Mouse (Mus musculus) ES-E14 (cell line): ENCODE data around the gene Tnr. TPM values are rescaled to one million over a fixed set of nuclear protein-coding genes. Genes with fewer than 3 reads are reported as not detected.

Experiments used
- DNase-seq: peaks from one replicate; pipeline ENCODE4 v3.0.0-alpha.2; 2013; ENCODE audit warnings: low read depth, low spot score
- H3K27ac ChIP-seq: 2 replicates; pipeline ENCODE4 v1.5.1; 2012; ENCODE audit warnings: low read depth, mild to moderate bottlenecking, low read length, moderate library complexity, mixed read lengths; ENCODE audit not compliant: poor library complexity, insufficient read depth, severe bottlenecking
- H3K36me3 ChIP-seq: 2 replicates; pipeline ENCODE4 v1.6.1; 2012; ENCODE audit warnings: mild to moderate bottlenecking, low read length, moderate library complexity, mixed read lengths; ENCODE audit not compliant: control insufficient read depth, poor library complexity, insufficient read depth, severe bottlenecking
- H3K4me1 ChIP-seq, 2 experiments: fragments of 150-350 bp in 1 of 2; sonication (generic) in 1 of 2; 2 replicates each; pipeline ENCODE4 v1.6.1; 2012; ENCODE audit warnings: low read length in 2 of 2, mild to moderate bottlenecking in 1 of 2, mixed read lengths in 1 of 2; ENCODE audit not compliant: control insufficient read depth in 2 of 2, insufficient read depth in 2 of 2, poor library complexity in 1 of 2
- H3K4me3 ChIP-seq, 2 experiments: fragments of 150-350 bp in 1 of 2; sonication (generic) in 1 of 2; 2 replicates each; pipeline ENCODE4 v1.5.1; 2012; ENCODE audit warnings: low read length in 2 of 2, low read depth in 1 of 2, mild to moderate bottlenecking in 1 of 2, mixed read lengths in 1 of 2; ENCODE audit not compliant: insufficient read depth in 1 of 2, poor library complexity in 1 of 2, severe bottlenecking in 1 of 2
- H3K9ac ChIP-seq: 2 replicates; pipeline ENCODE4 v1.6.1; 2012; ENCODE audit warnings: low read depth, mild to moderate bottlenecking, low read length, mixed read lengths; ENCODE audit not compliant: poor library complexity, insufficient read depth, severe bottlenecking
- H3K9me3 ChIP-seq: fragments of 150-350 bp; sonication (generic); 2 replicates; pipeline ENCODE4 v1.6.1; 2012; ENCODE audit warnings: low read depth, mild to moderate bottlenecking, low read length; ENCODE audit not compliant: control insufficient read depth, insufficient read depth
- CHD2 ChIP-seq: IDR thresholded peaks from 2 replicates; pipeline ENCODE4 v1.6.1; 2014; ENCODE audit warnings: mild to moderate bottlenecking, low read depth, low read length, inconsistent platforms
- HCFC1 ChIP-seq: IDR thresholded peaks from 2 replicates; pipeline ENCODE4 v1.6.1; 2012; ENCODE audit warnings: low read length, inconsistent platforms, borderline replicate concordance; ENCODE audit not compliant: insufficient read depth
- MAFK ChIP-seq: IDR thresholded peaks from 2 replicates; pipeline ENCODE4 v1.6.1; 2014; ENCODE audit warnings: mild to moderate bottlenecking, low read depth, low read length, inconsistent platforms; ENCODE audit not compliant: insufficient read depth
- ZC3H11A ChIP-seq: IDR thresholded peaks from 2 replicates; pipeline ENCODE4 v1.6.1; 2012; ENCODE audit warnings: low read depth, mild to moderate bottlenecking, inconsistent platforms, low read length, borderline replicate concordance
- ZNF384 ChIP-seq: IDR thresholded peaks from 2 replicates; pipeline ENCODE4 v1.6.1; 2012; ENCODE audit warnings: low read depth, low read length, inconsistent platforms
- in situ Hi-C, 2 experiments: fragments of 600-800 bp; cut with MboI; formaldehyde crosslinking; loops; one replicate each; pipeline ENCODE4 v1.15.1; 2025; ENCODE audit warnings: low sequenced_read_pairs in 2 of 2, inconsistent platforms in 1 of 2; ENCODE audit not compliant: unreplicated experiment in 2 of 2
- total RNA-seq: library from RNA; depleted of rRNA; stranded (reverse); fragments of 300-350 nt; gene quantifications from 2 replicates; pipeline ENCODE4 v1.2.3, GENCODE M21; 2012

Gene Tnr
- total RNA-seq, 1 experiment: not detected

- H3K36me3 ChIP-seq: no peaks in the 10 kb centered on the region
- no peak for DNase-seq
- H3K4me1 ChIP-seq: no peaks in the 10 kb centered on the region
- TF ChIP-seq MAFK (no peak), CHD2 (no peak), ZC3H11A (no peak), ZNF384 (no peak), HCFC1 (no peak)
- no peaks in the 10 kb centered on the region for H3K9me3 ChIP-seq
- H3K27ac ChIP-seq: no peak overlapping the region
- H3K9ac ChIP-seq: no peak overlapping the region
- no peak overlapping the region for H3K4me3 ChIP-seq
- in situ Hi-C loops: no loop called here
Measured at GRCm38 (mm10) chr1:159854261-159854660, 330.7 kb downstream of the Tnr start.

GRCm38 (mm10) chr1:159861782-159862474 is 338.4 kb downstream of the Tnr start:
- in situ Hi-C loops: no loop called here
- no peak overlapping the region for H3K9ac ChIP-seq
- H3K4me1 ChIP-seq: no peaks in the 10 kb centered on the region
- no peak for DNase-seq
- no peaks in the 10 kb centered on the region for H3K9me3 ChIP-seq
- no peak for TF ChIP-seq ZC3H11A
- no peak for TF ChIP-seq HCFC1
- TF ChIP-seq MAFK: no peak
- TF ChIP-seq CHD2: no peak
- no peak for TF ChIP-seq ZNF384
- H3K4me3 ChIP-seq: no peak overlapping the region
- no peaks in the 10 kb centered on the region for H3K36me3 ChIP-seq
- H3K27ac ChIP-seq: no peak overlapping the region

- in situ Hi-C loops: no loop called here
- no peaks in the 10 kb centered on the region for H3K4me1 ChIP-seq
- TF ChIP-seq CHD2 (no peak), HCFC1 (no peak), MAFK (no peak), ZC3H11A (no peak), ZNF384 (no peak)
- no peak for DNase-seq
- no peak overlapping the region for H3K27ac ChIP-seq
- H3K4me3 ChIP-seq: no peak overlapping the region
- H3K9ac ChIP-seq: no peak overlapping the region
- no peaks in the 10 kb centered on the region for H3K9me3 ChIP-seq
- H3K36me3 ChIP-seq: no peaks in the 10 kb centered on the region
Measured at GRCm38 (mm10) chr1:159865696-159866095, 342.1 kb downstream of the Tnr start.

- no peak overlapping the region for H3K4me3 ChIP-seq
- H3K9me3 ChIP-seq: no peaks in the 10 kb centered on the region
- in situ Hi-C loops: no loop called here
- DNase-seq: no peak
- H3K9ac ChIP-seq: no peak overlapping the region
- no peak for TF ChIP-seq MAFK
- TF ChIP-seq CHD2: no peak
- TF ChIP-seq ZNF384: no peak
- no peak for TF ChIP-seq ZC3H11A
- TF ChIP-seq HCFC1: no peak
- H3K36me3 ChIP-seq: no peaks in the 10 kb centered on the region
- no peaks in the 10 kb centered on the region for H3K4me1 ChIP-seq
- no peak overlapping the region for H3K27ac ChIP-seq
Measured at GRCm38 (mm10) chr1:159869619-159870441, 346.3 kb downstream of the Tnr start.
